Mouse (Mus musculus) embryo, embryonic 9.5 days (tissue): ENCODE data around the gene Slc38a9.
"Not testable (repeated sequence)": the region's sequence is repeated elsewhere in the genome, so short reads cannot be mapped to it uniquely, and the experiment has no call there.

ENCODE experiments used
- DNase-seq: peaks from one replicate; pipeline ENCODE4 v3.0.0-alpha.2; 2017; ENCODE audit errors: extremely low spot score

The Slc38a9 gene

DNA sequence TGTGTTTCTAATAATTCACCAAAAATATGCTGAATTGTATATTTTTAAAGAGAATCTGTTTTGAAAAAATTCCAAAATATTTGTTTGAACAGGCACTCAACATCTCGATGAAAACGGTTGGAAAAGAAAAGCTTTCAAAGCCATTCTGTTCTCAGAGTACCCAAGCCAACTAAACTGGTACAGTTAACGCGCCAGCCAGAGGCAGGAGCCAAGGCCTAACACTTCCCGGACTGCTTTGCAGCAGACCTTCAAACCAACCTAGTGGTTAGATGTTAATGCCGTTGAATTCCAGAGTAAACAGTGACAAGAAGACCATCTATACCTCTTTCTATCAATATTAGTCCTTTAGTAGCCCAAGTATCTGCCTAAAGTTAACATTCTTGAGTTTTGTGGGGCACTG, 23.4 kb downstream of the Slc38a9 start:
- DNase-seq, result no peak

DNA sequence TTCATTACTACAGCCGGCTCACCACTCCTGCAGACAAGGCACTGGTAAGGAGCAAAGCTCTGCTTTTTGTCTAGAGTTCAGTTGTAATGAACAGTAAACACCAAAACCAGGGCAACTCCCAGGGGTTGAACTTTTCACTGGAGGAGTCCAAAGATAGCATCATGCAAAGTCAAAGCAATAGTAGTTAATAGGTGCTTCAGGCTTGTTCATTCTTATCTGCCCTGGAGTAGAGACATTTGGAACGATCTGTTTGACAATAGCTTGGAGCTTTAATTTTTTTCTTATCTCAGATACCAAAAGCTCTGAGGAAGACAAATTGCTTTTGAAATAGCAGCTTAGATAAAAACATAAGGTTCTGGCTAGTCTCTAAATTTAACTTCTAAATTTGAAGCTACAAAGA, 25.6 kb downstream of the Slc38a9 start:
- no peak for DNase-seq

GRCm38 (mm10) chr13:112692870-112693553, 32.5 kb downstream of the Slc38a9 start:
- DNase-seq, result no peak

DNA sequence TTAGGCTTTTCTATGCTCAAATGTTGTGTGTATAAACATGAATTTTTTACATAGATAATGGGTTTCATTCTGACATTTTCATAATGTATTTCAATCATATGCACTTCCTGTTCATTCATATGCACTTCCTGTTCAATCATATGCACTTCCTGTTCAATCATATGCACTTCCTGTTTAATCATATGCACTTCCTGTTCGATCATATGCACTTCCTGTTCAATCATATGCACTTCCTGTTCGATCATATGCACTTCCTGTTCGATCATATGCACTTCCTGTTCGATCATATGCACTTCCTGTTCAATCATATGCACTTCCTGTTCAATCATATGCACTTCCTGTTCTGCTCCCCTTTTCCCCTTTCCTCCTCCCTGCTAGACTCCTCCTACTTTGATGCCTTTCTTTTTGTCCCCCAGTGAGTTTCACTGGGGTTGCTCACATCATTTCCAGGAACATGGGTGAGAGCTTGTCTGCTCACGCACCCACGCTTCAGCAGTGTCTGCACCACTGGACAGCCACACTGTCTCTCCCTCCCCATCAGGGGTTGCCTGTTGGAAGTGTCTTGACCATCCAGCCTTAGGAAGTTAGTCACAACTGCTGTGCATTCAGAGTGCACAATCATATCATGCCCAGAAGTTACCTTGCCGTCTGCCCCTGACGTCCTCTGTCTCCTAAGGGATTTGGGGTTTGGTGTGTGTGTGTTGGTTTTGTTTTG, 35.1 kb downstream of the Slc38a9 start:
- no peak for DNase-seq

- DNase-seq, result no peak
Measured at GRCm38 (mm10) chr13:112701256-112701655, 40.7 kb downstream of the Slc38a9 start.

DNA sequence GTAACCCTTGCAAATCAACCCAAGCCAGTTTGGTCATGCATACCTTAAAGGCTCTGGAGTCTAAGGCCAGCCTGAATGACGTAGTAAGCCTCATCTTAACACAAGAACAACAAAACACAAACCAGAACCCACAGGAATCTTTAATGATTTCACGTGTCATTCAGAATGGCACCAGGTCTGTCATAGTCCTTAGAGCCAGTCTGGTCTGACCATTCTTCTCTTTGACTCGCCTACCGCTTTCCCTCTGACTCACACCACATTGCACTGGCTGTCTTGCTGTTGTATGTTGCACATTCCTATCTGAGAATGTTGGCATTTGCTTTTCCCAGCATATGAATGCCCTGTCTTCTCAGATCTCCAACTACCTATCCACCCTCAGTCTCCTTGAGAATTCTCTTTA, 45.8 kb downstream of the Slc38a9 start:
- no peak for DNase-seq

DNA sequence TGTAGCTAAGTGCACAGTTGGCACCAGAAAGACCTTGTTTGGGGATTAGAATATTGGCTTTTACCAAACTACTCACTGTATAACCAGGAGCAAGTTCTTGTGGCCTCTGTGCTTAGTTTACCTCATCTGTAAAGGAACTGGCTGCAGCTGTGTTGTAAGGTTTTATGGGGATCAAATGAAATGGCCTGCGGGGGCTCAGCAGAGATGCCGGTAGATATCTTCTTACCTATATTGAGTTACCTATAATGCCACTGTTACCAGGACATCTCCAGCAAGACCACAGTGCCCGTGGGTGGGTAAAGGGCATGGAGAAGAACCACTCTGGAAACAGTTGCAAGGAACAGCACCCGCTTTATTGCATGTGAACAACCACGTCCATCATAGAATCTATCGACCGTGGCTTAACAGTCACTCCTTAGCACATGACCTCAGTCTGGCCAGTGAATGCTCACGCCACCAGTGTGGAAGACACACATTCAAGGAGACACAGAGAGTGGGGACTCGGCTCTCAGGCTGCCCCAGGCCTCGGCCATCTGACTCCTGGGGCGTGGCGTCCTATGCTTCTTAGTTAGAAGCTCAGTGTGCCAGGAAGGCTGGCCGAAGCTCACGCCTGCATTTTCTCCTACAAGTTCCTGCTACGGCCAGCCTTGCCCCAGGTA, 59.7 kb downstream of the Slc38a9 start:
- DNase-seq, result no peak

- DNase-seq, result no peak
Measured at GRCm38 (mm10) chr13:112721946-112722729, 61.6 kb downstream of the Slc38a9 start.

GRCm38 (mm10) chr13:112724260-112724659, 63.7 kb downstream of the Slc38a9 start:
- not testable (repeated sequence) for DNase-seq

- no peak for DNase-seq
Measured at GRCm38 (mm10) chr13:112726002-112726401, 65.5 kb downstream of the Slc38a9 start.

DNA sequence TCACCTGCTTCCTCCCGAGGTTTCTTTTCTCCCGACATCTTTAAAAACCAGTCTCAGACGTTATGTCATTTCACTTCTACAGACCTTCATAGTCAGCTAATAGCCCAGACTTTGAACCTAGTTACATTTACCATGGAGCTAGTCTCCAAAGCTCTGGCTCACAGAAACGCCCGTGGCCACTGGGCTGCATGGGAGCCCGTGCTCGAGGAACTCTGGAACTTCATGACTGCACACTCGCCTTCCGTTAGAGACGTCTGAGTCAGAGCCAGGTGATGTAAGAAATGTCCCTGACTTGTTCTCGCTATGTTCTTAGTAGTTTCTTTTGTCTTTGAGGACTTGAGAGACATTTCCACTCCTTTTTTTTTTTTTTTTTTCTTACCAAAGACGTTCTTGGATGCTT, 72.8 kb downstream of the Slc38a9 start:
- no peak for DNase-seq

DNA sequence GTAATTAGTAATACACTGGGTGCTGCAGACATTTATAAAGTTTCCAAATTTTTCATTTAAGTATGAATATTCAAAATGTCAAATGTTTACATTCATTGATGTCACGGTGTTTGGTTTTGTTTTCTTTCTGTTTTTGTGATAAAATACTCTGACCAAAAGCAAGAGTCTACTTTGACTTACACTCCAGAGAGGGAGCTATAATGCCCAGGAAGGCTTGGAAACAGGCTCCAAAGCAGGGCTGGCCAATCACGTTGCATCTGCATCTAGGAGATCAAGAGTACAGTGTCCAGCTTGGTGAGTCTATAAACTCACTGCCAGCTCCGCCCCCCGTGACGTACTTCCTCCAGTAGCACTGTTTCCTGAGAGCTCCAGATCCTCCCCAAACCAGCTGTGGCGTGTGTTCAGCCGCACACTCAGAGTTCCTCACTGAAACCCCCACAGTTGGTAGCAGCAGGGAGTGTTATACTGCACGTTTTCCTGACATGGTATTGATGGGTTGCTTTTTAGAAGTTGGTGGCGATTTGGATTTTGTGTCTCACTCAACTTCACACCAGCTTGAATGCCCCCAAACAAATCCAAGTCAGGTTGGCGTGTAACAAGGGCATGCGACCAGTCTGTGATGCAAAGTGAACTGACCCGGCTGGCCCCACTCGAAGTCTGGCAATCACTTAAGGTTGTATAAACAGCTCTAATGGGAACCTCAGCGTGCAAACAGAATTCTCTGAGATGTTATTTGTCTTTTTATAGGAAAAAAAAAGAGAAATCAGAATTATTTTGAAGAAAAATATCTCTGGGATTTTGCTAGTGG, 74.6 kb downstream of the Slc38a9 start:
- DNase-seq, result no peak

GRCm38 (mm10) chr13:112736407-112736806, 75.9 kb downstream of the Slc38a9 start:
- DNase-seq, result no peak

DNA sequence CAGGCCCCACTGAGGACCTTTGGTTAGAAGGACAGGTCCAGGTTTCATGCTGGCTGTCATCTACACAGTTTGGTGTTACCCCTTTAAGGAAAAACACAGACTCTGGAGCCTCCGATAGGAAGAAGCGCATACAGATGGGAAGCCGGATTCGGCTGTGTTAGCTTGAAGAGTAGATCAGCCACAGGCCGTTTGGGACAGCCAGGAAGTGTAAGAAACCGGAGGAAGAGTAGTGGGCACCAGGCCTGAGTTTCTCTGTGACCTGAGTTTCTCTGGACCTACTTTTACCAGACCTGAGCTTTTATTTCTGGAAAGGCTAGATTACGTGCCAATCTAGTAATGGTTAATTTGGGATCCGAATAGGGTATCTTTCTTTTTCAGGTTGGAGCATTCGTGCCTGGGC, 76.6 kb downstream of the Slc38a9 start:
- no peak for DNase-seq

- no peak for DNase-seq
Measured at GRCm38 (mm10) chr13:112738005-112738404, 77.5 kb downstream of the Slc38a9 start.

- DNase-seq, result no peak
Measured at GRCm38 (mm10) chr13:112740073-112740472, 79.5 kb downstream of the Slc38a9 start.

GRCm38 (mm10) chr13:112742076-112742830, 81.7 kb downstream of the Slc38a9 start:
- no peak for DNase-seq

DNA sequence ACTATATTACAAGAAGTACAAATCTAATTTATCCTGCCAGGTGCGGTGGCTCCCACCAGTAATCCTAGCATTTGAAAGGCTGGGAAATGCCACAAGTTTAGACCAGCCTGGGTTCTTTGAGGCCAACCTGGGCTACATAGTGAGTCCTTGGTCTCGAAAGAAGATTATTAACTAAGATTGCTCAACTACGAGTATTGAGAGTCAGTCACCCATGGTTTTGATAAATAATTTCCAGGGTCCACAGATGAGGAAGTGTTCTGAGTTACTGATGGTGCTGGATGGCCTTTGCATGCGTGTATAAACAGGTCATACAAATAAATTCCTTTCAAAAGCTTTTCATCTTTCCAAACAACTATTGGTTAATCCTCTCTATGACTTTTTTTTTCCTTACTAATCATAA, 83.1 kb downstream of the Slc38a9 start:
- no peak for DNase-seq

DNA sequence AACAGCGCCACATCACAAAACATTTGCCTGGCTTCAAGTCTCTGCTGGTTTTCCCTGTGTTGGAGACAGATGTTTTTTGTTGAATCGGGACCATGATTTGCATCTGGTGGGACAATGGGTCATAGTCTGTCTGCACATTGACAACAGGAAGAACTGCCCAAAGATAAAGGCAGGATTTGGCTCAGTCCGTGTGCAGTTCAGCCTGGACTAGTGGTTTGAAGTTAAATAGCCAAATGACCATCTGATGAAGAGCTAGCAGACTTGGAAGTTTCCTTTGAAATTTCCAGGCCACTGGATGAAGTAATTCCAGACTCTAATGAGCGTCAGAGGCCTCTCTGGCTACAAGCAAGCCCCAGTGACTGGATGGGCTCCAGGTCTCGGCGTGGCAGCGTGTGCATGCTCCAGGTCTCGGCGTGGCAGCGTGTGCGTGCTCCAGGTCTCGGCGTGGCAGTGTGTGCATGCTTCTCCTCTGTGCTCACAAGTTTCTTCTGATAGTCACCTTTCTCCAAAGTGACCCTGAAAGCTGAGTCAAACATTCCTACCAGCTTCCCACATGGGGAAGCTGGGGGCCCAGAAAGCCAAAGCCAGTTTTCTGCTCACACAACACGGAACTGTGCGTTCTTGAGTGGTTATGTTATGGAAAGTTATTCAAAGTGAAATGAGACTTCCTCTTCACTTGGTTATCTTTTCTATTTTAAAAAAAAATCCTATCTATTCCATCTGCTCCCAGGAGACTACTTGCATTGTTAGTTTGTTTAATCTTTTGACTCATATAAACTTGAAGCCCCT, 83.7 kb downstream of the Slc38a9 start:
- no peak for DNase-seq
